Mouse (Mus musculus) lung, postnatal 36 days (tissue): Measurements from ENCODE around the gene Gtf2e1.

Experiments
- DNase-seq: peaks from one replicate; pipeline ENCODE4 v3.0.0; 2022; ENCODE audit warnings: mixed read lengths

Gene Gtf2e1

GRCm38 (mm10) chr16:37478311-37479291, 61.0 kb downstream of the Gtf2e1 start:
- DNase-seq, result no peak

- no peak for DNase-seq
Measured at GRCm38 (mm10) chr16:37472620-37473312, 66.8 kb downstream of the Gtf2e1 start.

- DNase-seq, result no peak
Measured at GRCm38 (mm10) chr16:37469595-37469994, 70.0 kb downstream of the Gtf2e1 start.

GRCm38 (mm10) chr16:37463981-37464380, 75.6 kb downstream of the Gtf2e1 start:
- no peak for DNase-seq

- no peak for DNase-seq
Measured at GRCm38 (mm10) chr16:37462886-37463285, 76.7 kb downstream of the Gtf2e1 start.

GRCm38 (mm10) chr16:37461601-37462000, 78.0 kb downstream of the Gtf2e1 start:
- no peak for DNase-seq
